Mouse (Mus musculus): Measurements from ENCODE around the gene Zcchc9. TPM values are rescaled to one million over a fixed set of nuclear protein-coding genes. Genes with fewer than 3 reads are reported as not detected.

The Zcchc9 gene
- 32.7 and 33.6 TPM in 2 replicates for polyA plus RNA-seq (2015; fragmentation: Nextera tagmentation; extraction: Ambion mirVana)

- WGBS = under 1% methylated on average over 43 of the region's 50 CpGs
- peak within 1 kb of the TSS; percentile 75 for H3K4me2 ChIP-seq (replicated peaks; ENCODE audit: low read depth, low read length)
- H3K27me3 ChIP-seq (ENCODE audit: insufficient read depth, low read length) = no peaks in the 10 kb centered on the region
- peaks cover 19% of the 10 kb centered on the region for H3K36me3 ChIP-seq (ENCODE audit: insufficient read depth, low read length)
- peak within 1 kb of the TSS; percentile 96 for H3K27ac ChIP-seq (ENCODE audit: low read length)
- ATAC-seq (ENCODE audit: low FRiP score, low TSS enrichment) = peak; percentile 99
- peak within 1 kb of the TSS; percentile 99 for H3K9ac ChIP-seq (replicated peaks; ENCODE audit: low read length)
- no peaks in the 10 kb centered on the region for H3K9me3 ChIP-seq (ENCODE audit: low read length)
- H3K4me1 ChIP-seq (ENCODE audit: insufficient read depth, low read length) = peaks cover 9% of the 10 kb centered on the region; the same call in 1 of the 2 replicates
- peak within 1 kb of the TSS; percentile 98 for H3K4me3 ChIP-seq (ENCODE audit: low read length)
Observed at GRCm38 (mm10) chr13:91807155-91807839, at the start of gene Zcchc9. Gene Zcchc9, minus strand, starts transcription at chr13:91807705.

DNA sequence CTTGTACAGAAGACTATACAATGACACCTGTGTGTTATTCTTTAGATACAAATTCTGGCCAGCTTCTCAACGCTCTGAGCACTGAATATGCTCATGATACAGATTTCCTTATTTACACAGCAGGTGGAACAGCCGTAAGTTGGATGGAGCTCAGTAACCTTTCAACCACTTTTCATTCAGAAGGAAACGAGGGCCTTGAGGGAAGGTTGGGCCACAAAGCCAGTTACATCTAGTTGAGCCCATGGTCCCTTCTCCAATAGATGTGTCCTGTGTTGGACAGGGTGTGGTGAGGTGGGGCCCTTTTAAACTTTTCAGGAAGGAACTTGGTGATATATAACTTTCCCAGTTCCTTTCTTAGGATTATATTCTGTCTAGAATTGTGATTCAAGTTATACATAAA is 46.9 kb upstream of the Zcchc9 start:
- no peak for ATAC-seq (ENCODE audit: low FRiP score, low TSS enrichment)
- H3K36me3 ChIP-seq (ENCODE audit: insufficient read depth, low read length) = no peaks in the 10 kb centered on the region
- H3K27me3 ChIP-seq (ENCODE audit: insufficient read depth, low read length) = no peaks in the 10 kb centered on the region
- H3K4me2 ChIP-seq (replicated peaks; ENCODE audit: low read depth, low read length) = no peak overlapping the region
- no peaks in the 10 kb centered on the region for H3K9me3 ChIP-seq (ENCODE audit: low read length)
- H3K4me1 ChIP-seq (ENCODE audit: insufficient read depth, low read length) = no peaks in the 10 kb centered on the region
- H3K9ac ChIP-seq (replicated peaks; ENCODE audit: low read length) = no peak overlapping the region
- 77% methylated on average over 3 of the region's 3 CpGs for WGBS
- no peak overlapping the region for H3K4me3 ChIP-seq (ENCODE audit: low read length)
- no peak overlapping the region for H3K27ac ChIP-seq (ENCODE audit: low read length)

DNA sequence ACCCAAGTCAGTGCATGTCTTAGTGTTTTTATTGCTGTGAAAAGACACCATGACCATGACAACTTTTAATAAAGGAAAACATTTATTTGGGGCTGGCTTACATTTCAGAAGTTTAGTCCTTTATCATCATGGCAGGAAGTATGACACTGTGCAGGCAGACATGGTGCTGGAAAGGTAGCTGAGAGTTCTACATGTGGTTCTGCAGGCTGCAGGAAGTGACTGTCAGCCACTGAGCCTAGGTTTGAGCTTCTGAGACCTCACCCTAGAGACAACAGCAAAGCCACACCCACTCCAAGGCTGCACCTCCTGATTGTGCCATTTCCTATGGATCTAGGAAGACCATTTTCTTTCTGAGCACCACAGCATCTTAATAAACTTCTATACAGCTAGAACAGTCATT is 20.4 kb upstream of the Zcchc9 start:
- Histone ChIP-seq H3K9me3 (ENCODE audit: low read length) (no peaks in the 10 kb centered on the region), H3K4me2 (replicated peaks; ENCODE audit: low read depth, low read length) (no peak overlapping the region), H3K27ac (ENCODE audit: low read length) (no peak overlapping the region), H3K9ac (replicated peaks; ENCODE audit: low read length) (no peak overlapping the region), H3K4me1 (ENCODE audit: insufficient read depth, low read length) (no peaks in the 10 kb centered on the region), H3K27me3 (ENCODE audit: insufficient read depth, low read length) (no peaks in the 10 kb centered on the region), H3K36me3 (ENCODE audit: insufficient read depth, low read length) (no peaks in the 10 kb centered on the region), H3K4me3 (ENCODE audit: low read length) (no peak overlapping the region)
- ATAC-seq (ENCODE audit: low FRiP score, low TSS enrichment) = no peak

- Histone ChIP-seq H3K36me3 (ENCODE audit: insufficient read depth, low read length) (no peaks in the 10 kb centered on the region), H3K4me3 (ENCODE audit: low read length) (no peak overlapping the region), H3K27ac (ENCODE audit: low read length) (no peak overlapping the region), H3K4me1 (ENCODE audit: insufficient read depth, low read length) (no peaks in the 10 kb centered on the region), H3K9ac (replicated peaks; ENCODE audit: low read length) (no peak overlapping the region), H3K4me2 (replicated peaks; ENCODE audit: low read depth, low read length) (no peak overlapping the region), H3K27me3 (ENCODE audit: insufficient read depth, low read length) (no peaks in the 10 kb centered on the region), H3K9me3 (ENCODE audit: low read length) (no peaks in the 10 kb centered on the region)
- WGBS = 37% methylated on average over 2 of the region's 2 CpGs
- no peak for ATAC-seq (ENCODE audit: low FRiP score, low TSS enrichment)
Observed at GRCm38 (mm10) chr13:91826066-91826465, 18.6 kb upstream of the Zcchc9 start.

GRCm38 (mm10) chr13:91824845-91825550 is 17.5 kb upstream of the Zcchc9 start:
- 43% methylated on average over 4 of the region's 4 CpGs for WGBS

DNA sequence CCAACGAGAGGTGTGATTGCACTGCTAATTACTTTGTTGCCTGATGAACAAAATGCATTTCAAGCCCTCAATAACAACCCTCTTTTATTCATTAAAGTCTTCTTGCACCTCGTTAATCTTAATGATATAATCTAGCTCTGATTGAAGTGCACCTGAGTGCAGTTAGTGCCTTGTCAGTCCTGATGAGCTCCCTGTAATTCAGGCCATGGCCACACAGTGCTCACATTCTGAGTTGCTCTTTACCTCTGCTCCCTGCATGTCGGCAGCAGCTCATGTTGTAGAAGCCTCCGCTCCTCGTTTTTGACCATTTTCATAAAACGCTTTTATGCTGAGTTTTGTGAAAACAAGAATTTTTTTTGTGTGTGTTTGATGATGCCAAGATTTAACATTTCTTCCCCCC is 16.2 kb upstream of the Zcchc9 start:
- WGBS = 64% methylated on average over 6 of the region's 6 CpGs
- H3K9me3 ChIP-seq (ENCODE audit: low read length) = no peaks in the 10 kb centered on the region
- H3K9ac ChIP-seq (replicated peaks; ENCODE audit: low read length) = no peak overlapping the region
- H3K4me3 ChIP-seq (ENCODE audit: low read length) = no peak overlapping the region
- H3K27ac ChIP-seq (ENCODE audit: low read length) = no peak overlapping the region
- no peak overlapping the region for H3K4me2 ChIP-seq (replicated peaks; ENCODE audit: low read depth, low read length)
- H3K27me3 ChIP-seq (ENCODE audit: insufficient read depth, low read length) = no peaks in the 10 kb centered on the region
- H3K36me3 ChIP-seq (ENCODE audit: insufficient read depth, low read length) = no peaks in the 10 kb centered on the region
- no peaks in the 10 kb centered on the region for H3K4me1 ChIP-seq (ENCODE audit: insufficient read depth, low read length)
- ATAC-seq (ENCODE audit: low FRiP score, low TSS enrichment) = no peak

More at GRCm38 (mm10) chr13:91824845-91825550, 17.5 kb upstream of the Zcchc9 start:
- Histone ChIP-seq H3K27me3 (ENCODE audit: insufficient read depth, low read length) (no peaks in the 10 kb centered on the region), H3K36me3 (ENCODE audit: insufficient read depth, low read length) (no peaks in the 10 kb centered on the region), H3K4me3 (ENCODE audit: low read length) (no peak overlapping the region), H3K4me2 (replicated peaks; ENCODE audit: low read depth, low read length) (no peak overlapping the region), H3K27ac (ENCODE audit: low read length) (no peak overlapping the region), H3K4me1 (ENCODE audit: insufficient read depth, low read length) (no peaks in the 10 kb centered on the region), H3K9me3 (ENCODE audit: low read length) (no peaks in the 10 kb centered on the region), H3K9ac (replicated peaks; ENCODE audit: low read length) (no peak overlapping the region)
- no peak for ATAC-seq (ENCODE audit: low FRiP score, low TSS enrichment)

GRCm38 (mm10) chr13:91814670-91815069 is 7.2 kb upstream of the Zcchc9 start:
- WGBS = 91% methylated on average over 5 of the region's 5 CpGs
- peaks cover 8% of the 10 kb centered on the region for H3K9me3 ChIP-seq (ENCODE audit: low read length)
- H3K27me3 ChIP-seq (ENCODE audit: insufficient read depth, low read length) = no peaks in the 10 kb centered on the region
- H3K9ac ChIP-seq (replicated peaks; ENCODE audit: low read length) = no peak overlapping the region
- no peak overlapping the region for H3K4me3 ChIP-seq (ENCODE audit: low read length)
- no peak overlapping the region for H3K4me2 ChIP-seq (replicated peaks; ENCODE audit: low read depth, low read length)
- no peaks in the 10 kb centered on the region for H3K36me3 ChIP-seq (ENCODE audit: insufficient read depth, low read length)
- no peaks in the 10 kb centered on the region for H3K4me1 ChIP-seq (ENCODE audit: insufficient read depth, low read length)
- H3K27ac ChIP-seq (ENCODE audit: low read length) = no peak overlapping the region
- ATAC-seq (ENCODE audit: low FRiP score, low TSS enrichment) = no peak

GRCm38 (mm10) chr13:91809476-91809875 is 2.0 kb upstream of the Zcchc9 start:
- Histone ChIP-seq H3K4me1 (ENCODE audit: insufficient read depth, low read length) (peaks cover 9% of the 10 kb centered on the region; the same call in 1 of the 2 replicates), H3K9ac (replicated peaks; ENCODE audit: low read length) (no peak overlapping the region), H3K4me2 (replicated peaks; ENCODE audit: low read depth, low read length) (no peak overlapping the region), H3K9me3 (ENCODE audit: low read length) (peaks cover 8% of the 10 kb centered on the region), H3K27me3 (ENCODE audit: insufficient read depth, low read length) (no peaks in the 10 kb centered on the region), H3K27ac (ENCODE audit: low read length) (no peak overlapping the region), H3K36me3 (ENCODE audit: insufficient read depth, low read length) (peaks cover 15% of the 10 kb centered on the region), H3K4me3 (ENCODE audit: low read length) (no peak overlapping the region)
- 43% methylated on average over 2 of the region's 2 CpGs for WGBS
- no peak for ATAC-seq (ENCODE audit: low FRiP score, low TSS enrichment)

DNA sequence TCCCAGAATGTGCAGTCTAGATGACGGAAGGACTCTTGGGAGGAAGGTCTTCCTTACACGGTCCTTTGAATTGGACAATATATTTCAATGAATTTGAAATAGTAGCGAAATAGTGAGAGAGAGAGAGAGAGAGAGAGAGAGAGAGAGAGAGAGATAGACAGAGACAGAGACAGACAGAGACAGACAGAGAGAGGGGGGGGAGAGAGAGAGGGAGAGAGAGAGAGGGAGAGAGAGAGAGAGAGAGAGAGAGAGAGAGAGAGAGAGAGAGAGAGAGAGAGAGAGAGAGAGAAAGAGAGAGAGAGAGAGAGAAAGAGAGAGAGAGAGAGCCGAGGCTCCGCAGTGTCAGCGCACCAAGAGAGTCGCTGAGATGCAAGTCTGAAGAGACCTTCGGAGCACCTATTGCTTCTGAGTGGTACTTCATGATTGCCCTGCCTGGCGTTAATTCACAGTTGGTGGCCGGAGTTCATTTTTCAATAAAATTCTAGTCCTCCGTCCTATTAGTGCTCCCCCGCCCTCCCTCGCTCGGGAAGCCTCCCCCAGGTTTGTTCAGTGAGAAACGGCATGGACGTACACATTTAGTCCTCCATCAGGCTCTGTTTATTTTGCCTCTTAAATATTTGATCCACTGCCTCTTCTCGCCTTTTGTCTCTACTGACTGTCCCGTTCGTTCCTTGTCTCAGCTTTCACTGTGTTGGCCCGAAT is 520 bp upstream of the Zcchc9 start:
- no peaks in the 10 kb centered on the region for H3K27me3 ChIP-seq (ENCODE audit: insufficient read depth, low read length)
- peak overlapping the region; percentile 75 for H3K4me2 ChIP-seq (replicated peaks; ENCODE audit: low read depth, low read length)
- peak overlapping the region; percentile 99 for H3K9ac ChIP-seq (replicated peaks; ENCODE audit: low read length)
- peak overlapping the region; percentile 96 for H3K27ac ChIP-seq (ENCODE audit: low read length)
- ATAC-seq (ENCODE audit: low FRiP score, low TSS enrichment) = no peak
- H3K4me1 ChIP-seq (ENCODE audit: insufficient read depth, low read length) = peaks cover 9% of the 10 kb centered on the region; the same call in 1 of the 2 replicates
- H3K4me3 ChIP-seq (ENCODE audit: low read length) = peak overlapping the region; percentile 98
- WGBS = 19% methylated on average over 20 of the region's 20 CpGs
- H3K9me3 ChIP-seq (ENCODE audit: low read length) = no peaks in the 10 kb centered on the region
- peaks cover 19% of the 10 kb centered on the region for H3K36me3 ChIP-seq (ENCODE audit: insufficient read depth, low read length)

Data from kidney, embryonic 16.5 days (tissue).